Mouse (Mus musculus): ENCODE data around the gene Spaca7.

- no peak for TF ChIP-seq POLR2A (IDR thresholded peaks at IDR 0.05; ENCODE audit: extremely low read depth, insufficient read depth, low read length)
- TF ChIP-seq CTCF (IDR thresholded peaks at IDR 0.05; ENCODE audit: extremely low read depth, insufficient read depth, low read length), result no peak
Observed at GRCm38 (mm10) chr8:12572814-12573534, at the start of gene Spaca7.

Data from cortical plate, adult 2 months (tissue).